Mouse (Mus musculus) adrenal gland, postnatal 4 days (tissue): ENCODE data around the gene Gm5737. TPM values are rescaled to one million over a fixed set of nuclear protein-coding genes. Genes with fewer than 3 reads are reported as not detected.

ENCODE experiments used
- DNase-seq, 2 experiments: peaks; one replicate each; pipeline ENCODE4 v3.0.0; 2021 to 2022; ENCODE audit warnings: low spot score in 2 of 2, mixed read lengths in 2 of 2
- total RNA-seq, 2 experiments: library from RNA; stranded (reverse); gene quantifications; 2 replicates each; pipeline ENCODE4 v1.2.3; 2021

Gm5737 gene
- total RNA-seq, 2 experiments from 2014 or later: not detected

DNA sequence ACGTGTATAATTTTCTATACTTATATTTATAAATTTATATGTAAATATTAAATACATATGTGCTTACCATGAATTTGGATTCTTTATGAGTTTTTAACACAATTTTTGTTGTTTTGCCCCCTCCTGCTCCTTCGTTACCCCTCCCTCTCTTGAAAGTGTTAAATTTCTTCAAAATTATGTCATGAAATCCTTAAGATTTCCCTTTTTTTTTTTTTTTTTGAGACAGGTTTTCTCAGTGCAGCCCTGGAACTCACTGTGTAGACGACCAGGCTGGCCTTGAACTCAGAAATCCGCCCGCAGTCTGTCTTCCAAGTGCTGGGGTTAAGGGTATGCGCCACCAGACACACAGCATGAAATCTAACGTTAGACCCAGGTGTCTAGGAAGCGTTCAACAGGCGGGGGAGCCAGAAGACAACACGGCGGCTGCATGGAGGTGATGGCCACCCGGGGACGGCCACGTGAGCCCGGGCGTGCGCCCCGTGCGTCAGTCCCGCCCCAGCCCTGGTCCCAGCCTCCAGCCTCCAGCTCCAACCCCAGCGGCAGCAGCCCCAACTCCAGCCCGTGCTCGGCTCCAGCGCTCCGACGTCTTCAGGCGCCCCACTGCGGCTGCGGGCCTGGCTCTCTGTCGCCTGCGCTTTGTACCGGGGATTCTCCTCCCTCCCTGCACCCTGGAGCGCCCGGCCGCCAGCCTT lies 30.3 kb downstream of the Gm5737 start, which contains the start of gene Eef2k:
Gene Eef2k, plus strand, starts transcription at position 487 of the 692 bp plus-strand sequence.
- peak; percentile 70 to 72 for DNase-seq

DNA sequence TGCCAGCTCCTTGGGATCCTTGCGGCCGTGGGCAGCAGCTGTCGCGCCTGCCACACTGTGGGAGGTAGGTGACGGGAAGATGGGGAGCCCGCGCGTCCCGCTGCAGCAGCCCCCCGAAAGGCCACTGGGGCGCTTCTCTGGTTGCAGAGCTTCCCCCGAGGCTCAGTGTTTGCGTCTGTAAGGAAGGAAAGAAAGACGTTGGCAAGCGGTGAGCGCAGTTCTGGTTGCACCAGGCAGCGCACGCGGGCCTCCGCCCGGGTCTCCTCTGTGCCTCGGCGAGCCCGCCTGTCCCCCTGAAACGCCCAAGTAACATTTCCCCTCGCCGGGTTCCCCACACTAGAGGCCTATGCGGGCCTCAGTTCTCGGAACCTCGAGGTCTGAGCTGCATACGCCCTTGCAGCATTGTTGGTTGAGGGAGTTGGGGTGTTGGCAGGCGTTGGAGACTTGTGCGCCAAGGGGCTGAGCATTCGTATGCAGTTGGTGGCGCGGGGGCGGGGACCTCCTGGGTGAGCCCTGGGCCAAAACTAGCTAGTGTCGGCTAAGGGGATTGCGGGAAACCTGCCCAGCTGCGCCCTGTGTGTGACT lies 31.0 kb downstream of the Gm5737 start:
- DNase-seq: peak; percentile 30 to 71

DNA sequence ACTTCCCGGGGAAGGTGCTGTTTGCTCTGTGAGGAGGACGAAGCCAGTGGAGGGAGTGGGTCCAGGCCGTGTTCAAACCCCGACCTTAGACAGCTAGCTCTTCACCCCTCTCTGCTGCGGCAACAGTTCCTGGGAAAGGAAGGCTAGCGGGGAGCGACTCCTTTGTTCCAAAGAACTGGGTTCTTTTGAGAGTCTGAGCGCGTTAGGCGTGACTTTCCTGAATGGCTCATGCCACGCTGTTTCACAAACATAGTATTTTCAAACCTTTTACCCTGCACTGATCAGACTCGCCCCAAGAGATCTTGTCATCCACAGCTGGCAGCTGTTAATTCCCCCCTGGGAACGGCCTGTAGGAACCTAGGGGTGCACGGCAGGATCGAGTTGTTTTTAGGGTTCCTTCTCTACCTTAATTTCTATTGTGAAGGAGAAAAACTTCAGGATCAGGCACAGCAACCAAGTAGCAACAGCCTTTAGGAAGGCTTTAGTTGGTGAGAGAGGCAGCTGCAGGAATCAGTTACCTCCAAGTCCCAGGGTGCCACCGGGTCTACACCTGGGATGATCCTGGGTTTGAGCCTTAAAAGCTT lies 31.8 kb downstream of the Gm5737 start:
- DNase-seq: no peak

GRCm38 (mm10) chr7:120844689-120845088 lies 32.5 kb downstream of the Gm5737 start:
- DNase-seq: no peak

GRCm38 (mm10) chr7:120848831-120849512 lies 36.8 kb downstream of the Gm5737 start:
- DNase-seq: no peak

DNA sequence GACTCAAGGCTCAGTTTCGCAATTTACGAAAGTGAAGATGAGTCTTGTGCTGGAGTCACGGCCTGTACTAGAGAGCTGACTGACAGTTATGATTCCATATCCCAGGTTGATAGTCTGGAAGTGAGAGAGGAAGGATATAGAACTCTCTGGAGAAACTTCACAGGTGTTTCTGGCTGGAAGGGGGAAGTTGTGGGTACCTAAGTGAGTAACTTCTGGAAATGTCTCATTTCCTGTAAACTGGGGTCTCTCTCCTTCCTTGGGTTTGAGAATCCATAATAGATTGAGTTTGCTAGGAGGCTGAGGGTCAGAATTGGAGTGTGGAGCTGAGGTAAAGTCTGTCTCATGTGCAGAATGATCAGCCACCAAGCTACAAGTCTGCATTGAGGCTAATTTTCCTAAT lies 38.0 kb downstream of the Gm5737 start:
- DNase-seq: no peak

GRCm38 (mm10) chr7:120859854-120860253 lies 47.7 kb downstream of the Gm5737 start:
- no peak for DNase-seq

DNA sequence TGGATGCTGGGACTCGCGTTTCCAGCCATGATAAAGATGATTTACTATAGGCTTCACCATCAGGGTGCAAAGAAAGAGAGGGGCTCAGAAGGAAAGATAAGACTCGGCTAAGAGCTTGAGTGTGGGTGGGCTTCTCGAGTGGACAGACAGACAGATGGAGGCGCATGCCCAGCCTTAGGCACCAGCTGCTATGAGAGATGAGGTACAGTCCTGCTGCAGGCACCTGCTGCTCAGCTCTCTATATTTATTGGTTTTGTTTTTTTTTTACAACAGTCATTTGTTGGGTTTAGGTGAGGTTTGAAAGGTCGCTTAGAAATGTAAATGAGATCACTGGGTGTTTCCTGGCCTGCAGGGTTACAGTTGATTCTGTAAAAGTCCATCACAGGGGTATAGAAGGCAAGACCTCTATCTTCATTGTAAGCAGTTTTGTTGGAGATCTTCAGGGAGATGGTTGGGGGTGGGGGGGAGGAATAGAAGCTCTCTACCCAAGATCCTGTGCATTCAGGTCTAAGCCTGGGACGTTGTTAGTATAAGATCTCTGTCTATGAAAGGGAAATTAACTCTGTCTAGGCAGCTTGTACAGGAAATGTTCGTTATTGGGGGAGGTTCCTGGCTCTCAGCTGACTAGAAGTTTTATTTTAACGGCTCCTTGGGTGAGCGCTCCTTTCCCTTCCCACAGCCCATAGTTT lies 48.8 kb downstream of the Gm5737 start:
- DNase-seq: no peak

DNA sequence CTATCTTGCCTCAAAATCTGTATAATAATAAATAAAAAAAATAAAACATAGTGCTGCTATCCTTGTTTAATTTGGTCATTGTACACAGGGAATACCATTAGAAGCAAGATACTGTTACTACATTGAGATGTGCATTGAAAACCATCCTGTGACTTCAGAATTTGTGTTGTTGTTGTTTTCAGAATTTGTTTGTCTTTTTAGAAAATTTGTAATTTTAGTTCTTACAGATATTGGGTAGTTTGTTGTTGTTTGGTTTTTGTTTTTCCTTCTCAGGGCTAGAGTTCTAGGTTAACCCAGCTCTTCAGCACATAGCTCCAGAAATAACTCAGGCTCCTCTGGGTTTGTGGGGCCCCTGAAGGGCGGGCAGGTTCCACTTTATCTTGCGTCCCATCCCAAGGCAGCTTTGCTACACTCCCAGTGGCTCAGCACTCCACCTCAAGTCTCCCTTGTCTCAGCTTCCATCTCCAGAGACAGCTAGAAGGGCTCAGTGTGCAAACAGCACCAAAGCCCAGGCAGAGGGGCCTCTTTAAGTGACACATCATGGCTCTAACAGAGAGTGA lies 49.4 kb downstream of the Gm5737 start:
- DNase-seq: no peak

DNA sequence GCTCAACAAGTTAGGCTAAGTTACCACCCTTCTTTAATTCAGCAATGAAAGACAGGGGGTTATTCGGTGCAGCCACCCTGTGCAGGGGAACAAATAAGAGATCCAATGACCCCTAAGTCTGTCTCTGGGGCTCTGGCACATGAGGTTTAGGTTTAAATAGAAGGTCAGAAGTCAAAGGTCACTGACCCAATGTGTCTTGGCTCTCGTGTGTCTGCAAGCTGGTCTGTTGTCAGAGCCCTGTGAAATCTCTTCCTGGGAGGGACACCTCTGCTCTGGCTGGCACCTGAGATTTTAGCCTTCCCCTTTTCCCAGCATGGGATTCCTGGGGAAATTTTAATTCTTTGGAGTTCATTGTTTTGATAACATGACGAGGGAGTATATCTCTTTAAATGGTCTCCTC lies 50.0 kb downstream of the Gm5737 start:
- no peak for DNase-seq

DNA sequence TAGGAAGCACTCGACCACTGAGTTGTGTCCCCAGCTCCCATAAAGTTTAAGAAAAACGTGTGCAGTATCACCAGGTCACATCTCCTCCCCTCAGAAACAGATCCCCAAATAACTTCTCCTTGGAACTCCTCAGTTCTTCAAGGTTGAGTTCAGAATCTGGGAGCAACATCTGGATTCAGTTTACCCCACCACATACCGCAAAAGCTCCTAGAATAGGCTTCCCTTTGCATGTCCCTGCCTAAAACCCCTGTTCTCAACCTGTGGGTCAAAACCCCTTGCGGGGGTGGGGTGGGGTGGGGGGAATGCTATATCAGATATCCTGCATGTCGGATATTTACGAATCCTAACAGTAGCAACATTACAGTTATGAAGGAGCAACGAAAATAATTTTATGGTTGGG lies 50.5 kb downstream of the Gm5737 start:
- DNase-seq: no peak

GRCm38 (mm10) chr7:120863476-120863875 lies 51.3 kb downstream of the Gm5737 start:
- DNase-seq: no peak

- no peak for DNase-seq
These were observed 52.9 kb downstream of the Gm5737 start for GRCm38 (mm10) chr7:120865100-120865499.

DNA sequence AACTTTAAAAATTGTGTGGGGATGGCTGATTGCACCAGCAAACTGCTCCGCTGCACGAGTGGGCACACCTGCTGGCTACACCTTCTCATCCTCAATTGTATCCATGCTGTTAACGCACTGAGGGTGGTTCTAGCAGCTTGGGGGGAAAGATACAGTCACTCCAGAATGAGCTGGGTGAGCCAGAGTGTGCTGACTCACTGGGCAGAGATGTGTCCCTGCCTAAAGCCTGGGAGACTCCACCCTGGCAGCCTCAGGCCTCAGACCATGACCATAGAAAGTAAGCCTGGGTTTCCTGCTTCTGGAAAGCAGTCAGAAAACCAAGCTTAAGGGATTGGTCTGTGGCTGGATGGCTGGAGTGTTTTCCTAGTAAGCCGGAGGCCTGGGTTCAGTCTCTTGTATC lies 53.7 kb downstream of the Gm5737 start:
- no peak for DNase-seq

- no peak for DNase-seq
These were observed 54.5 kb downstream of the Gm5737 start for GRCm38 (mm10) chr7:120866684-120867083.

- DNase-seq: no peak
These were observed 55.6 kb downstream of the Gm5737 start for GRCm38 (mm10) chr7:120867720-120868119.

- no peak for DNase-seq
These were observed 57.7 kb downstream of the Gm5737 start for GRCm38 (mm10) chr7:120869883-120870282.

DNA sequence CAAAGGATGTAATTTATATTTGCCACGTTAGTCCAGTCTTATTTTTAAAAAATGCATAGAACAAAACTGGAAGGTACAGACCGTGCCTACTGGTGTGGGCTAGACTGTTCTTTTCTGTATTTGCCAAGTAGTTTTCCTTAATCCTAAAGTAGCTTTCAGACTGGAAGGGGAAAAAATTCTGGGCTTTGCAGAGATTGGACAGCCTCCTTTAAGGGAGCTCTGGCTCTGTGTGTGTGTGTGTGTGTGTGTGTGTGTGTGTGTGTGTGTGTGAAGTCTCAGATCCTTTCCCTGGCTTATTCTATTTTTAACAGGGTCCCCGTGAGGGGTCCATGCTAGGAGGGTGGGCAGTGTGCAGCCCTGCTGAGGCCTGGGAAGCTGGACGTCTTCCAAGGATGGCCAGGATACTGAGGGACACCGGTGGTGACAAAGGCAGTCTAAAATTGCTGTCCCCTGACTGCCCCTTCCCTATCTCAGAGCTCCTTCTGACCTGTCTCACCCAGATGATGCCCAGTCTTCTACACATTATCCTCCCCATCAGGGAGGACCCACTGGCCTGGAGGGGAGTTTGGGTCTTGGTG lies 58.4 kb downstream of the Gm5737 start:
- DNase-seq: no peak

DNA sequence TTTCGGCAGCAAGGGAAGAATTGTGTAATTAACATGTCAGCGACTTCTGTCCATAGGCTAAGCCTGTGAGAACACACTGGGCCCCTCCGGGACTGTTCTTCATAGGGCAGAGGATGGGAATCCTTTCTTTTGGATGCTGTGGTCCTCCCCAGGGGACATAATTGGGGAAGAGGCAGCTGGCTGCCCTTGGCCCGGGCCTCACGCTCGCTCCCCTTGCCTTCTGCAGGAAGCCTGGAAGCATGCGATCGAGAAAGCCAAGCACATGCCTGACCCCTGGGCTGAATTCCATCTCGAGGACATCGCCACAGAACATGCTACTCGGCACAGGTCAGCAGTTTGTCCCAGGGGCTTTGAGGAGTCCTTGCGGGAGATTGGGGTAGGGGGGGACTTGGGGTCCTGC lies 60.9 kb downstream of the Gm5737 start:
- no peak for DNase-seq

DNA sequence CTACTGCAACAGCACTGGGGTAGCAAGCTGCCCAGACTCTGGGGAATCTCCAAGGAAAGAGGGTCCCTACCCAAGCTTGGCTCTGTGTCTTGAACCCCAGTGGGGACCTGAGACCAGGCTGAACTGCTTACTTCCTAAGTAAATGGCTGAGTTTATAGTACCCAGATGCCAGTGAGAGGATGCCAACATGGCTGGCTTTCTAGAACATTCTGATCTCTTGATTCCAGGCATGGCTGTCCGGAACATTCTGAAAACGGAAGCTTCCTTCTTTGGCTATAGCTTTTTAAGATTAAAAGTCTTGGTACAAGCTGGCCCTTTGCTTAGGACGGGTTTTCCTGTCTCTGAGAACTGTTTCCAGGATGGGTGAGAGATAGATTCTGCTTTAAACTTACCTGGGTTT lies 61.9 kb downstream of the Gm5737 start:
- no peak for DNase-seq
